Mouse (Mus musculus): Measurements from ENCODE around the gene Cdca7l. TPM values are rescaled to one million over a fixed set of nuclear protein-coding genes. Genes with fewer than 3 reads are reported as not detected.
"Not testable (repeated sequence)": the region's sequence is repeated elsewhere in the genome, so short reads cannot be mapped to it uniquely, and the experiment has no call there.

Cdca7l gene
- total RNA-seq (2021), result 1 to 10 TPM; 1.0 to 1.9 TPM

DNA sequence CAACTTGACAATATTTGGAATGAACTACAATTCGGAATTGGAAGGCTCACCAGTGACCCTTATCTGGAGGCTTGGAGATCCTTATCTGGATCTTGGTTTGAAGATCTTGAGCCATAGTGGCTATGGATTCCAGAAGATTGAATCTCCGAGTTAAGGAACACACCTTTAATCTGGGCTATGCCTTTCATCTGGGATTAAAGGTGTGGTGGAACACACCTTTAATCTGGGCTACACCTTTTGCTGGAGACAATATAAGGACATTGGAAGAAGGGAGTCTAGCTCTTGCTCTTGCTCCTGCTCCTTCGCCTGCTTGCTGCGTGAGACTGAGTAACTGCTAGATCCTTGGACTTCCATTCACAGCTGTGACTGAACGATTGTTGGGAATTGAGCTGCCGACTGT lies at the start of gene Cdca7l:
Cdca7l (plus strand) TSS at position 301 of the 400 bp plus-strand sequence.
- DNase-seq (ENCODE audit: extremely low spot score in 1 of 2, low spot score in 2 of 2); intact Hi-C loops (cut with DNase I): not testable (repeated sequence)

DNA sequence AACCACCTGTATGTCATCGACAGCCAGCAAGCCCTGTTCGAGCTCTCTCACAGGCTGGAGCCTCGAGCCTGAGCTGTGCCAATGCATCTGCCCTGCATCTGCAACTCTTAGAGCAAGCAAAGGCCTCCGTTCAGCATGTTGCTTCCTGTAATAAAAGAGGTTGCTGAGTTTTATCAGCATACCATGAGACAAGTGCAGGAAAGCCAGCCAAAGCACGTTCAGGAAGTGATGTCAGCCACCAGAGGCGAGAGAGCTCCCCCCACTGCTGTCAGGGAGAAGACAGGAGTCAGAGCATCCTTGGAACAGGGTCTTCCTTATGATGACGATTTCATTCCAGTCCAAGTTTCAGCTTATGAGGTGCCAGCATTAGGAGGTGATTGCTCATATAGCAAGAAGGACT lies 48.1 kb upstream of the Cdca7l start:
- intact Hi-C loops (cut with DNase I), result no loop called here

DNA sequence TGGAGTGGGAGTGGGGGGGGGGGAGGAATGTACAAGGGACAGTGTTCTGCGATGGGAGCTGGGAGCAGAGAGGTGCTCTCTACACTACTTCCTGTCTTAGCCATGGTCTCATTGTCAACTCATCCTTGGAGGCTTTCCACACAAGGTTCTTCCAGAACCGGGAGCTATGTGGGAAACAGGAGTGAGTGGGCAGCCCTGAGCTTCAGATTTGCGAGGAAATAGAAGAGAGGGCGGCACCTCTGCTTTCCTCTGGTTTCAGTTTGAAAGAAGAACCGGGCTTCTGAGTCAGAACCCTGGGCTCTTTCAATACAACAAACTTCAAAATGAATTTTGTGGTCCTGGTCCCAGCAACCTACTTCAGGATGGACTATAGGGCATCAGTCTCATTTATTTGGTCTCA lies 43.7 kb upstream of the Cdca7l start:
- intact Hi-C loops (cut with DNase I), result loop anchor here (5.0 kb wide), 1 partner anchor 173 kb away; no protein-coding TSS in a partner anchor
- no peak for DNase-seq (ENCODE audit: extremely low spot score in 1 of 2, low spot score in 2 of 2)

More for the DNA sequence above, 48.1 kb upstream of the Cdca7l start:
- no peak for DNase-seq (ENCODE audit: extremely low spot score in 1 of 2, low spot score in 2 of 2)

DNA sequence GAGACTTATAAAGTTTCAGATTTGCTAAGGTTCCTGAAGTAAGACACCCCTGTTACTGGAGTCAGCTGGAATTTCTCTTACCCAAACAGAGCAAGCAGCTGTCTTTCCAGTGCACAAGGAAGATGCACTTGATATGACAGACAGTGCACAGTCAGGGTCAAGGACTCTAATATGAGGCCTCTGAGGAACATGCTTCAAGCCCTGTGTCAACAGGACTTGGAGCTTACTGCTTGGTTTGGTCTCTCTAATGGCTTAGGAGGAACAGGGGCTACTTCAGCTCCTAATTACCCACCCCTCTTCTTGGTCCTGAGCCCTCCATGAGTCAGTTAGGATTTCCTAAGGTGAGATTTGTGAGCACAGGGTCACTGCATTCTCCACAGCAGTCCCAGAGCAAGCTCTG lies 43.2 kb upstream of the Cdca7l start:
- DNase-seq (ENCODE audit: extremely low spot score in 1 of 2, low spot score in 2 of 2), result no peak
- intact Hi-C loops (cut with DNase I), result loop anchor here (5.0 kb wide), 1 partner anchor 174 kb away; no protein-coding TSS in a partner anchor

DNA sequence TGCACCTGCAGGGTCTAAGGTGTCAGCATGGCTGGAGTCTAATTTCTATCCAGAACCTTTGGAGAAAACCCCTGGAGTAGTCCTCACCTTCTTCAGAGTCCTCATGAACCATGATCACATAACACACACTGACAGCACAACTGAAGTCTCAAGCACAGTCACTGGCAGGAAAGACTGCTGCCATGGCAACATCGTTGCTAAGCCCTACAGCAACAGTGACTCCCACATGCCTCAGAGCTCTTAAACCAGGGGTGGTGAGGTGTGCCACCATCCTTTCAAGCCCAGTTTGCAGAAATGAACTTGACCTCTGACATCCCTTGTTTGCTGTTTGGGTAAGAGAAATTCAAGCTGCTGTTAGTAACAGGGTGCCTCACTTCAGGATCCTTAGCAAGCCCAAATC lies 42.4 kb upstream of the Cdca7l start:
- intact Hi-C loops (cut with DNase I), result loop anchor here (5.0 kb wide), 1 partner anchor 174 kb away; no protein-coding TSS in a partner anchor

DNA sequence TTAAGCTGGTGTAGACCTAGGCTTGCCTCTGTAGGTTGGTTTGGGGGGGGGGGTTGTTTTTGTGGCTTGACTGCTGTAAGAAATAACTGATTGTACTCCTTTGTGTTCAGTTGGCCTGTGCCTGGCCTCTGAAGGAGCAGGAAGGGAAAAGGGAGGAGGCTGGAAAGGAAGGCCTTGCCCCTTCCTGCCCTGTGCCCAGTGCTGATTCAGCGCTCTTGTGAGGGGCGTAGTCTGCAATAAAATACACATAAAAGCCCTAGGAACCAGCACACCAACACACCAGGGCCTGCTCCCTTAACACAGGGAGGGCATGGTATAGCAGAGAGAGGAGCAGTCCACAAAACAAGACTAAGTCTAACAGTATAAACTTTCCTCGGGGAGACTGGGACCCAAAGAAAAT lies 40.8 kb upstream of the Cdca7l start:
- peak in 1 of 2 experiments; percentile 57 for DNase-seq (ENCODE audit: extremely low spot score in 1 of 2, low spot score in 2 of 2)
- intact Hi-C loops (cut with DNase I), result loop anchor here (5.0 kb wide), 1 partner anchor 176 kb away; no protein-coding TSS in a partner anchor

More for the DNA sequence above, 42.4 kb upstream of the Cdca7l start:
- DNase-seq (ENCODE audit: extremely low spot score in 1 of 2, low spot score in 2 of 2), result peak; percentile 47 to 53

DNA sequence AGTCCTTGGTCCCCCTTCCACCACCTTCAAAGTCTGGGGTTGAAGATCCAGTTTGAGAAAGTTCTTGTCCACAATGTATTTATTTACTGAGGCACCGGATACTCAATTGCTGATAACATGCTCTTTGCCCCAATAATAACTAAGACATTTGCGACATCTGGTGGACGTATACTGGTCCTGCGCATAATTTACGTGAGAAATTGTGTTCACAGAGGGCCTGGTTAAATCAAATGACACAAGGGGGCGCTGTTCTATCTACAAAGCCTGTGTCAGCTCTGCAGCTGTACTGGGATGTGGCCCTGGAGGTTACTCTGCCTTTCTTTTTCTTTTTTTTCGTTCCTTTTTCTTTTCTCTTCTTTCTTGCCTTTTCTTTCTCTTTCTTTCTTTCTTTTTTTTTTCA lies 39.2 kb upstream of the Cdca7l start:
- peak; percentile 77 for DNase-seq (ENCODE audit: extremely low spot score in 1 of 2, low spot score in 2 of 2)
- intact Hi-C loops (cut with DNase I), result loop anchor here (5.0 kb wide), 1 partner anchor 178 kb away; no protein-coding TSS in a partner anchor

DNA sequence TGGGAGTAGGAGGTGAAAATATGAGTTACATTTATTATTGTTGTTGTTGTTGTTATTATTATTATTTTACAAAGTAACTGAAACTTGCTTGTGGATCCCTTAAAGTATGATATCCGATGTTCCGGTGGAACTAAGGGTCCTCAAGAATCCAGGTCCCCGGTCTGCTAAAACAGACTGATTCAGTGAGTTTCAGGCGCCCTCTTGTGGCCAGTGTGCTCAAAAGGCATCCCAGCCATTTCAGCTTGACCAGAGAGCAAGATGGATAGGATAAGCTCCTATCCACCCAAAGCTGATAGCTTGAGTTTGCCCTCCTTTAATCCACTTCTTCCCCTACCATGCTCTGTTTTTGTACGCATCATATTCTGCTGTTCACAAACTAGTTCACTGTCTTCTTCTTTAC lies 35.0 kb upstream of the Cdca7l start:
- DNase-seq (ENCODE audit: extremely low spot score in 1 of 2, low spot score in 2 of 2), result peak; percentile 70 to 85
- intact Hi-C loops (cut with DNase I), result loop anchor here (2.0 kb wide), 2 partner anchors 364 to 384 kb away; no protein-coding TSS in a partner anchor

DNA sequence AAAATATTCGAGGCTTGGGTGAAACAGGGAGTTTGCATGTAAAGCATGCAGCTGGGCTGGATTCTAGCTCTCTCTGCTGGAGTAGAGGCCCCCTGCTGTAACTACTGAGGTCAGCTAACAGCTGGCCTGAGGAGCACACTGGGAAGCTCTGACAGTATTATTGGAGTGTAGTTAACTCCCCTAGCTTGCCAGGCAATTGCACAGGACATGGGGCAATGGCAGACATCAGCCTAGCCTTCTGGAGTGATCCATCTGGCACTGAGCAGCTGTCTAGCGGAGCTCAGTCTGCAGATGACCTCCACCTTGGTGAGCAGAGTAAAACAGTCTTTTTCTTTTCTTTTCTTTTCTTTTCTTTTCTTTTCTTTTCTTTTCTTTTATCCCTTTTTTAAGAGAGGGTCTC lies 33.9 kb upstream of the Cdca7l start:
- no peak for DNase-seq (ENCODE audit: extremely low spot score in 1 of 2, low spot score in 2 of 2)
- intact Hi-C loops (cut with DNase I), result loop anchor here (10.0 kb wide), 1 partner anchor 85 kb away; no protein-coding TSS in a partner anchor

DNA sequence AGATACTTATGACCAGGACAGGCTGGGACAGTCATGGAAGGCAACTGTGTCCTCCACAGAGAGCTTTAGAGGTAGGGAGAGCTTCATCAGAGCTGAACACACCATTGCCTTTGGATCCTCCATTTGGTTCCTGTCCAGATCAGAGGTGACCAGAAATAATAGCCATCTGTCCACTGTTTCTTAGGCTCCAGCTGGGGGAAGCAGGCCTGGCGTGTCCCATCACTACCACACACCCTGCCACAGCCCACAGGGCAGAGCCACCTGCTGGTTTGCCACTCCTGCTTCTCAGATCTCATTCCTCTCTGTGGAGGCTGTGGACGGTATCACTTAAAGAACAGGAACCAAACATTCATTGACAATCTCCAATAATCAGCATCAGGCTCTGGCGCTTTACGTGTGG lies 32.9 kb upstream of the Cdca7l start:
- no peak for DNase-seq (ENCODE audit: extremely low spot score in 1 of 2, low spot score in 2 of 2)
- intact Hi-C loops (cut with DNase I), result loop anchor here (10.0 kb wide), 1 partner anchor 84 kb away; no protein-coding TSS in a partner anchor

DNA sequence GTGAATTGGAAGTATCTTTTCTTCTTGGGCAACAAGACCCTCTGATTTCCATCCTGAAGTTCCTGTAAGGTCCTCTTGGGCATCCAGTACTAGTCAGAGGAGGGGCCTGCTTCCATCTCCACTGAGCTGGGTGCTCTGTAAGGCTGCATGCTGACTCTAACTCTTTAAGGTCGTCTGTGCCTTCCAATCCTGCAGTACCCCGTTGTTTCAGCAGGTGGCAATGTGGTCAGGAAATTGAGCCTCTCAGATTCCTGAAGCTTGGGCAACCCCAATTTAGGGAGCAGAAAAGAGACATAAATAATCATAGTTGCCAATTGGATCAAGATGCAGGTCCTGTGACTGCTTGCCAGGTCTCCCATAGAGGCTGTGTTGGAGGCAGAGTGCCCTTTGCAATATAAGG lies 31.5 kb upstream of the Cdca7l start:
- intact Hi-C loops (cut with DNase I), result loop anchor here (10.0 kb wide), 1 partner anchor 82 kb away; no protein-coding TSS in a partner anchor
- DNase-seq (ENCODE audit: extremely low spot score in 1 of 2, low spot score in 2 of 2), result peak; percentile 51 to 69

DNA sequence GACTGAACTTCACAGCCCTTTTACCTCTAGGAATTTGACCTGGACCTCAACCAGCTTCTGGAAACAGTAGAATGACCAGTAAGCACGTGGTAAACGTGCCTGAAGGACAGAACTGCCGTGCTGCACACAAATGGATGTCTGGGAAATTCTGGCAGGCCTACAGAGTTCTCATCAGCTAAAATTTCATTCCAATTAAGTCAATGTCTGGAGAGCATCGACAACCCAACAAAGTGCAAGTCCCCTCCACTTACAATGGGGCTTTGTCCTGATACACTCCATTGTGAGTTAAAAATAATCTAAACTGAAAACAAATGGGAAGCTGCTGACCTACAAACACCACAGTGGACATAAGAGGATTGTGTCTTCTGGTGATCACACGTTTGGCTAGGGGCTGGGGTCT lies 27.2 kb upstream of the Cdca7l start:
- intact Hi-C loops (cut with DNase I), result loop anchor here (10.0 kb wide), 1 partner anchor 78 kb away; no protein-coding TSS in a partner anchor
- DNase-seq (ENCODE audit: extremely low spot score in 1 of 2, low spot score in 2 of 2), result no peak

DNA sequence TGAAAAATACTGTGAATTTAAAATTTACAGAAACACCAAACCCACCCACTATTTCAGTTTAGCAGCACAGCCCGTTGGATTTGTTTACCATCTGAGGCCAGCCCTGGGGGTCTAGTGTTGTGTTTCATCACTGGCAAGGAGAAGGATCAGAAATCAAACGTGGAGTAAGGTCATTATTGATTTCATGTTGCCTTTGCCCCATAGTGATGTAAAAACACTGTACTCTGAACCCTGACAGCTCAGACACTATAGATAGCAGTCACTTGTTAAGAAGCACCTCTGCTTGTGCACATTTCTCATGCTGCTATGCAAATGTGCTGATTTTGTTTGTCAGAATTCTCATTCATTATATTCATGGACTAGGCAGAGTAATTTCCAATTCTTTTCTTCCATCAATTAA lies 22.7 kb upstream of the Cdca7l start:
- intact Hi-C loops (cut with DNase I), result no loop called here
- DNase-seq (ENCODE audit: extremely low spot score in 1 of 2, low spot score in 2 of 2), result no peak

DNA sequence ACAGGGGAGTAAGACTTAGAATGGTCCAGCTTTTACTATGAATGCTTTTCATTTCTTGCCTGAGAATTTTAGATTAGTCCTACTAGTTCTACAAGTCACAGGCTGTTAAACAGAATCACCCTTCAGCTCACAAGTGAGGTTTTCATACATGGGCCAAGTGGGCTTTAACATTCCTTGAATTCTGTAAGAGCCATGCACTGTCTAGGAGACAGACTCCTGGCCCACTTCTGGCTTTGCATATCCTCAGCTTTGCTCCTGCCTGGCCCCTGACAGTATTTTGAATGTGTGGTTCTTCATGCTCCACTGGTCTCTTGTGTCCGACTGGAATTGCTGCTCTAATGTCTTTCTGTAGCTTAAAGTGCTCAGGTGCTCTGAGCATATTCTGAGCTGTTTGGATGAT lies 20.7 kb upstream of the Cdca7l start:
- no peak for DNase-seq (ENCODE audit: extremely low spot score in 1 of 2, low spot score in 2 of 2)
- intact Hi-C loops (cut with DNase I), result no loop called here

DNA sequence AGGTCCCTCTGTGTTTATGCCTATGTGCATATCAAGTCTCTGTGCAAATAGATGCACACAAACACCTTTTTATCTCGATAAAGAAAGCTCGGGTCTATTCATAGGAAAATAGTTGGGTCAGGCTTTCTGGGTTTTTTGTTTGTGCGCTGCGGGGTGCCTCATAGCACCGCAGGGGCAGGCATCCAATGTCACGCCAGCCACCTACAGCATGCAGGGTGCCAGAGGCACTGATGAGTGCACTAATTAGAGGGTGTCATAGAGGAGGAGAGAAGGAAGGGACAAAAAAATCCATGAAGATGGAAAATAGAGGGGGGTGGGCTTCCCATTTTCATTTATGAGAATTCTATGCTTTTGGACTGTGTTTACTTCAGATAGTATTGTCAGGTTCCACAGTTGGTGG lies 17.5 kb upstream of the Cdca7l start:
- no peak for DNase-seq (ENCODE audit: extremely low spot score in 1 of 2, low spot score in 2 of 2)
- intact Hi-C loops (cut with DNase I), result no loop called here

DNA sequence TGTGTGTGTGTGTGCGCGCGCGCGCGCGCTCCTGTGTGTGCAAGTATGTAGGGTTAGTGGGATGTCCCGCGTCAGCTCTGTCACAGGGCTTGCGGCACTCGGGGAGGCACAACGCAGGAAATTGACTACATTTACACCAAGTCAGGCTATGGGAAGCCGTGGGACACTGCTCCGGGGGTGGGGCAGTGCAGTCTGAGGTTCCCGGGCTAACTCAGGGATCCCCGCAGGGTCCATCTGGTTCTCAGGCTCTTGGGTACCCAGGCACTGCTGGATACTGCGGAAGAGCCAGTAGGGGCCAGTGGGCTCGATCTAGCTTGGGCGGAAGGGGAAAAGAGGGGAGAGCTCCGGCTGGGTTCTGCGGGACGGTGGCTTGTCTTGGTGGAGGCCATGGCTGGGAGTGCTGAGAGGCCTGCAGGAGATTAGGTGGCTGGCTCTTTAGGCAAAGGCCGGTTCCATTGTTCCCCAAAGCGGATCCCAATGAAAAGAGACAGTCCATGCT lies 15.5 kb upstream of the Cdca7l start:
- intact Hi-C loops (cut with DNase I), result no loop called here

DNA sequence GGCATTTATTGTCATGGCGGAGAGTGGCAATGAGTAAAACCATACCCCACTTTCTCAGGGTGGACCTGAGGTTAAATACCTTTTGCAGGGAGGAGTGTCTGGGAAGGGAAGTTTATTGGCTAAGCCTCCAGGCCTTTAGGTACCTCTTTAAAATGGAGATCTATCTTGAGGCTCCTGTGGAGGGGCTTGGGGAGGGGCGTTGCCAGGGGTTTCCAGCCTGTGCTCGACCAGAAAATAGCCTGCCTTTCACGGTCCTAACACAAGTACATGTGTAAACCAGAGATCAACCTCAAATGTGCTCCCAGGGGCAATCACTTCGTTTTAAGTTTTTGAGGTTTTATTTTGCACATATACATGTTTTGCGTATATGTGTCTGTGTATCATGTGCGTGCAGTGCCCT lies 15.1 kb upstream of the Cdca7l start:
- intact Hi-C loops (cut with DNase I), result no loop called here
- DNase-seq (ENCODE audit: extremely low spot score in 1 of 2, low spot score in 2 of 2), result no peak

More for the DNA sequence above, 15.5 kb upstream of the Cdca7l start:
- no peak for DNase-seq (ENCODE audit: extremely low spot score in 1 of 2, low spot score in 2 of 2)

DNA sequence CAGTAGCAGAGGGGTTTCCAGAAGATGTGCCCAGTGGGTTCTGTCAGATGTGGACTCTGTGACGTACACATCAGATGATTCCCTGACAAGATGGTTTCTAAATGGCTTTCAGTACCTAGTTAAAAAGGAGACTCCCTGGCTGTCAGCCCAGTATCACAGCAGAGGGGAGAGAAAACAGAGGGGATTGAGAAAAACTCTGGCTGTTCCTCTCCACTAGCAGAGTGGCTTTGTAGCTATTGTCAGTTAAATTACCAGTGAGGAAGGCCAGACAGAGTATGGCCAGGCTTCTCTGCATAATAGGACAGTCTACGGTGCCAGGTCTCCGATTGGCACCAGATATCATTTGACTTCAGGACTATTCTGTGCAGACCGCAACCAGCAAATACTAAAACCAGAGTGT lies 8.8 kb upstream of the Cdca7l start:
- intact Hi-C loops (cut with DNase I), result no loop called here
- no peak for DNase-seq (ENCODE audit: extremely low spot score in 1 of 2, low spot score in 2 of 2)

DNA sequence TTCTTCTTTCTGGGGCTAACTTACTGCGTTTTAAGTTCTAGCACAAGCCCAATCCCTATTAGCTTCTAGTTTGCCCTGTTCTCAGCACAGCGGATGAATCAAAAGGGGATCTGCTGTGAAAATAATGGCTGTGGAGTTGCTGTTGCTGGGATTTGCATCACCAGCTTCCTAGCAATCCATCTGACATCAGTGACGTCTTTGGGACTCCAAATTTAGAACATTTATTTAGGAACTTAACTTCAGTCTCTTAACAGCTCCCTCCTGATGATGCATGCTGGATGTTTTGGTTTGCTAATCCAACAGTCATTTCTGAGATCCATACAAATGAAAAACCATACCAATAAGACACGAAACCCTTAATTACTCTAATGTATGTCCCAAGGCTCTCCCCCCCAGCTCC lies 1.5 kb downstream of the Cdca7l start:
- DNase-seq (ENCODE audit: extremely low spot score in 1 of 2, low spot score in 2 of 2), result no peak
- intact Hi-C loops (cut with DNase I), result no loop called here

DNA sequence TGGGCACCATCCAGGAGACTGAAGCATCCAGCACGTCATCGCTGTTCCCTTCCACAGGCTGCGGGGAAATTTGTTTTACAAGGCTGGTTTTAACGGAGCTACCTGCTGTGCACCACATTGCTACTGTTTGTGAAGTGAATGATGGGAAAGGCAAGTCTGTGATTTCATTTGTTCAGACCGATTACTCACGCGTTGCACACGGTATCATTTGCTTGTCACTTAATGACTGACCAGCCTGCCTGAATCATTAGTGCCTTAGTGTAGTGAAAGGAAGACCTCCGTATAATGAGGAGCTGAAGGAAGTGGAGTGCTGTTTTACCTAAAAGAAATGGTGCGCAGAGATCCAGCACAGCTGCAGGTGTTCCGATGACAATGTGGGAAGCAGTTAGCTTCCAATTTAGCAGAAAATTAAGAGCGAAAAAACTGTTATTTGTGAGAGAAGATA lies 1.9 kb downstream of the Cdca7l start:
- intact Hi-C loops (cut with DNase I), result no loop called here
- no peak for DNase-seq (ENCODE audit: extremely low spot score in 1 of 2, low spot score in 2 of 2)

DNA sequence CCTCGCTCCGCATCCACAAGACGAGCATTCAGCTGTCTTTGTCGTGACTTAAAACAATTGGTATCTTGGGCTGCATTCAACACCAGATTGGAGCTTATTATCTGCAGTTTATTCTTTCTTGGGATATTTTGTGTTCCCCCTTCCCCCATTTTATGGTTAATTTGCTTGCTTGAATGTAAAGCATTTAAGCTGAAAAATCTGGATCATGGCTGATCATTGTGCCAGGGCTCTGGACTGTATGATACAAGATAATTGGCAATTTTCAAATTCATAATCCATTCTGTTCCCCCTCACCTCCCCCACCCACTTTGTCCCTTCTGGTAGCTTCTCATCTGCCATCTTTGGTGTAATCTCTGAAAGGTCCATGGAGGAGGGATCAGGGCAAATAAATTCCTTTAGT lies 2.4 kb downstream of the Cdca7l start:
- no peak for DNase-seq (ENCODE audit: extremely low spot score in 1 of 2, low spot score in 2 of 2)
- intact Hi-C loops (cut with DNase I), result no loop called here

Measured in left cerebral cortex, postnatal 10 days (tissue).